Mouse (Mus musculus) mature B cell (primary cell): ENCODE data around the gene Poldip2.

ENCODE experiments used
- in situ Hi-C: fragments of 300-500 bp; cut with MboI; formaldehyde crosslinking; loops from 2 replicates; pipeline ENCODE4 v1.14.3; 2019

Poldip2 gene

DNA sequence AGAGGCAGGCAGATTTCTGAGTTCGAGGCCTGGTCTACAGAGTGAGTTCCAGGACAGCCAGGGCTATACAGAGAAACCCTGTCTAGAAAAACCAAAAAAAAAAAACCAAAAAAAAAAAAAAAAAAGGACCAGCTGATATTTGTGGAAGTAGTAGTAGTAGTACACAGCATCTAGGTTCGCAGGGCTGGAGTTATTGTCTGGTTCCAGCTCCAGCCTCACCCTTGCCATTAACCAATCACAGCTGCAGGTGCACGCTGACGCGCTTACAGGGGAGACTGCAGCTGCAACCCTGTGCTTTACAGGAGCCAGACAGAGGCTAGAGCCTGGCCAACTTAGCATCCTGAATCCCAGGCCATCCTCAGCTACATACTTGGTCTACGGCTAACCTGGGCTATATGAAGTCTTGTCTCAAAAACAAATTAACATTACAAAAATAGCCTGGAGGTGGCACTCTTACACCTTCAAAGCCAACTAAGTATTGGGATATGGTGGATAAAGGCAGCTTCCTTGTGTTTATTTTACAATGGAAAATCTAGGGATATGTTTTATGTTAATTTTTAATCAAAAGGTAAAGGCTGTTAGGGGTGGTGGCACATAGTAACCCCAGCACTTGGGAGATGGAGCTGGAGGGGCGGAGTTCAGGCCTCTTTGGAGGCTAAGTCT is 32.6 kb downstream of the Poldip2 start:
- in situ Hi-C loops = no loop called here

DNA sequence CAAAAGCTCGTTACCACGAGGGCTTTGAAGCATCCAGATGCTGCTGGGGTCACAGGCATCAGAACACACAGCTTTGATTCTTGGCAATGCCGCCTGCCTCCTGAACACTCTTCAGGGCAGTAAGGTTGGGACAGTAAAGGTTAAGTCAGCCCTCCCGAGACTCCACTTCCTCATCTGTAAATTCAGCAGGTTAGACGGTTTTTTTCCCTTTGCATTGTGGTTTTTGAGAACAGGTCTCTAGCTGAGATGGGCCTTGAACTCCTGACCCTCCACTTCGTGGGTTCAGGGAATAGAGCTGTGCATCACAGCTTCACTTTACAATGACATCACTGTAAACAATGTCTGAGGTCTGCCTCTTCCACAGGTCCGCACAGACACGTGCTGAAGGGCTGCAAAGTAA is 33.2 kb downstream of the Poldip2 start:
- in situ Hi-C loops = no loop called here

DNA sequence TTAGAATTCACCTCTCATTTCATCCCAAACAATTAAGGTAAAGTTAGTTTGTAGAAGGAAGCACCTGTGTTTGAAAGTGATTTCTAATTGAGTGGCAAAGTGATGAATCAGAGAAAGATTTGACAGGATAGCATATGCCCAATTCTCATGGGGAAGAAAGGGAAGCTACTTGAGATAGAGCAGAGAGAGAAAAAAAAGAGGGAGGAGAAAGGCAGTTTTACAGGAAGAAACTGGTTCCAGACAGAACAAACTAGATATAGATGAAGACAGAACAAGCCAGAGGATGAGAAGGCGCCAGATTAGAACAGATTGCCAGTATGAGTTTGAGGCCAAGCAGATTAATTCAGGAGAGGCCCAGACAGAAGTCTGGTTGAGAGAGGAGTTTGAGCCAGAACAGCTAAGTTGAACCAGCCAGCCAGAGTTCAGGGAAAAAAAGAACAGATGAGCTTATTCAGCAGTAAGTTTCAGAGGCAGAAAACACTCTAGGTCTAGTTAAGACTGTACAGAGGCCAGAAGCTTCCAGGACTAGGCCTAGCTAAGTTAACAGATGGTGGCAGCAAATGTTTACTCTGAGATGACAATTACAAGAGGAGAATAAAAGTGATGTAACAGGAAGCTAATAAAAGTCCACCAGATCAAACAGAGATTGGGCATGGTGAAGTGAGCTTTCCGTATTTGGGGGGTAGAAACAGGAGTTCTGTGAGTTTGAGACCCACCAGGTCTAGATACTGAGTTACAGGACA is 35.9 kb downstream of the Poldip2 start:
- in situ Hi-C loops = no loop called here

DNA sequence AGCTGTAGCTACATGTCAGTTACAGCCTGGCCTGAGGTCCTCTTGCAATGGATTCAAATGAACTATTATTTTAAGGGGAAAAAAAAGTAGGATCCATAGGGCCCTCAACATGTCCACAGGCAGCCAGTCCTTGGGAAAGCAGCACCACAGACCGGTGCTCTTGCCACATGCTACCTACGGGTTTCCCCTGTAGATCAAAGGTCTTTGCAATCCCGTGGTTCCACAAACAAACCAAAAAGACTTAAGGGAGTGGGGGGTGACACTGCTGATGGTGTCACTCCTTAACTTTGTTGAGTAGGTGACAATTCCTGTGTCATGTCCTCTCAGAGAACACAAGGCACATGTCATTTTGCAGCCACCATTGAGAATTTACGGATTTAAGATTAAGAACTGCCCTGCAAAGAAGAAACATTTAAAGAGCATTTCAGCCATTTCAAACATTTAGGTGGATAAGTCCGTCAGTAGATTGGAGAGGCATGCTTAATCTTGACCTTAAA is 37.5 kb downstream of the Poldip2 start:
- in situ Hi-C loops = no loop called here

DNA sequence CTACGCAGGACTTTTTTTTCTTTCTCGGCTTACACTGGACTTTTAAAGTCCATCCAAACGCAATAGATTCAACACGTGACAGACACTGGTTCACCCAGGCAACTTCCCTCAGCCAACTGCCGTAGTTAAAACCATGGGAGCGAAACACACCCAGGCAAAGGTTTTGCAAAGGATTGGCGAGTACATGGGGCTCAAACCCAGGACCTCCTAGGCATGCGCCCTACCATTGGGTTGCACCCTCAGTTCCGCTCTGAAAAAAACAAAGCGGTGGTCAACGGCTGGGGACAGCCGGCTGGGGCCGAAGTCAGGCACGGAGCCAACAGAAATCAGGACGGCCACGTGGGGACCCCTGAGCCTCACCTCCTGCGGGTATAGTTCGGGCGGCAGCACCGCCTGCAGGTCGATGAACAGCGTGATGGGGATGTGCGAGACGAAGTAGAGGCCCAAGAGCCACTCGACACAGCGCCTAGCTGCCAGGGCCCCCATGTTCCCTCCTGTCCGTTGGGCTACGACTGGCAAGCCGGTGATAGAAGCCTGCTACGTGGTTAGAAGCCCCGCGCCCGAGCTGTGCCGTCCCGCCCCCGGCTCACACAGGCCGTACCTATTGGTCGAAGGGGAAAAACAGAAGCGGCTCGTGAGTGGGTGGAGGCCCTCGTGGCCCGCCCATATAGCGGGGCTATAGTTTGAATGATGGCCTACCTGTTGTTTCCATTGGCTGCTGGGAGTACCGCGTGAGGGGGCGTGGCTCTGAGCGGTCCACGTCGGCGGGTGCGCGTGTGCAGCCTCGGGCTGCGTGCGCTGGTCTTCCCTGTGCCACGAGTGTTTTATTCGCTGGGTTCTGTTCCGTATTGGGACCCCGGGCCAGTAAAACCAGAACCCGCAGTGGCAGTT is 38.4 kb downstream of the Poldip2 start, which contains the start of gene Tmem97:
Gene Tmem97 (minus strand): TSS at position 610 of the 891 bp plus-strand sequence.
- in situ Hi-C loops = no loop called here

DNA sequence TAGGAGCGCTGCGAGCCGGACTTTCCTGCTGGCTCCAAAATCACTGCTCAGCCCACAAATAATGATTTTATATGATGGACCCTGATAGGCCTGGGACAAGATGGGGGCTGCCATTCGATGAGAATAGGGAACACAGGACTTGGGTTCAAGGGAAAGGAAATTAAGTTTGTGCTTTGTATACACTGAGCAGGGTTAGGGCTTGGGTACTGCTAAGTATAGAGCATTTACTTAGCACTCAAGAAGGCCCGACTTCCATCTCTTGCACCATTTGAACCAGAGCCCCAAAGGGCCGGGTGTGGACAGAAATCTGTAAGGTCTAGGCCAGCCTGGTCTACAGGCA is 39.0 kb downstream of the Poldip2 start:
- in situ Hi-C loops = no loop called here

DNA sequence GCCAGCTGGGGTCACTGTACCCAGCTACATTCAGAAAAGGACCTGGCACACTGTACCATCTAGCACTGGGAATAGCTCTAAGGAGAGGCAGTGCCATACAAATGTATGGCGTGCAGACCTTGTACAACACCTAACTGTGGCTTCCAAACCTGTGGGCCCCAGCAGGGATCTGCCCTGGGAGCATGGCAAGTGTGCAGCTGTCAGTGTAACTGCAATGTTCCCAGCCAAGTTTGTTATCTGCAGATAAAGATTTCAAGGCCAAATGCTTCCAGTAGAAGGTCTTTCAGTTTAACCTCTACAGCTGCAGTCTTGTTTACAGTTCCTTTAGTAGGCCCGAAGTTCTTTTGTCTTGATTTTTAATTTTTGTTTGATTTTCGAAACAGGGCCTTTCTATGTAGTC is 43.6 kb downstream of the Poldip2 start:
- in situ Hi-C loops = no loop called here

GRCm38 (mm10) chr11:78556070-78556469 is 44.1 kb downstream of the Poldip2 start:
- in situ Hi-C loops = no loop called here

DNA sequence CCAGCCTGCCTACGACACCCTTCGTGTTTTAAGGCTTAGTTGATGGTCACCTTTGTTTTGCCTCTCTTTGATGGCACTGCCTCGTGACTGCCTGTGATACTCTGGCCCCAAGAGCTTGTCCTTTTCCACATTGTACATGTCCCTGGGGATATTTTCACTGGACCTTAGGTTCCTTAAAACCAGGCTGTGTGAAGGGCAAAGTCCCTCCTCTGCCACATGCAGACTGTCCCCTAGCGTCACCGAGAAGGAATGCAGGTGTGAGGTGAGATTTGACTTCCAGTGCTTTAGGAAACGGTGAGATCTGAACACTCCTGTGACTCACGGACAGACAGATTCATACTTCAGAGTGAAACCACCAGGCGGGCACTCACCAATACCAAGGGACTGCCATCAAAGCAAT is 45.2 kb downstream of the Poldip2 start:
- in situ Hi-C loops = no loop called here

GRCm38 (mm10) chr11:78560447-78560846 is 48.5 kb downstream of the Poldip2 start:
- in situ Hi-C loops = no loop called here

DNA sequence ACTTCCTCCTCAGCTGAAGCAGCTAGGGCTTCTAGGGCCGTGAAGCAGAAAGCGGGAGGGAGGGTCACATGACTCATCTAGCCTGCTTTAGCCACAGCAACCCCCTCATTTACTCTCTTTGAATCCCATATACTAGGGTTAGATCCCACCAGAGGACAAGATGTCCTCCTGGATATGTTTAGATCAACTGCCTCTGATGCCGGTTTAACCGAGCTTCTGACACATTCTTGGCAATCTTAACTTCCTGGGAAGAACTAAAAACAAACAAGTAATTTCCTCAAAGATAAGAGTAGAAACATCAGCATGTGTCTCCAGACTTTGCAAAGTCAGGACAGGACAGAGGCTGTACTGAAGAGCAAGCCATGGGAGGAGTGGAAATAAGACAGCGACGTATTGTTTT is 54.8 kb downstream of the Poldip2 start:
- in situ Hi-C loops = no loop called here

- in situ Hi-C loops = no loop called here
Observed at GRCm38 (mm10) chr11:78567614-78568013, 55.6 kb downstream of the Poldip2 start.

DNA sequence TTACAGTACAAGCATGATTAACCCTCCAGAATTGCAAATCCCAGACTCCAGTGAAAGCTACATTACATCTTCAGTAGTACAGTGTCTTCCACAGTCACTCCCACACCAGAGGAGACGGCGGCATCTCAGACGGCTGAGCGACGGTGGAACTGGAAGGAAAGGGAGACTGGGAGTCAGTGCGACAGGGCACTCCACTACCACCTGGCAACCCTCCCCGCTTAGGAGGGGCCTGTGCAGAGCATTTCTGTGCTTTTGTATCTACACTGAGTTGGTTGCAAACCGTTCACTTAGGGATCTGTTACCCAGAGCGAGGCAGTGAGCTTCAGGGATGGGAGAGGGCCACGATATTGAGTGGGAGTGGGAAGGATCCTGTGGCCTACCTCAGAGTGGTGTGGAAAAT is 56.8 kb downstream of the Poldip2 start:
- in situ Hi-C loops = no loop called here

- in situ Hi-C loops = no loop called here
Observed at GRCm38 (mm10) chr11:78569806-78570205, 57.8 kb downstream of the Poldip2 start.

DNA sequence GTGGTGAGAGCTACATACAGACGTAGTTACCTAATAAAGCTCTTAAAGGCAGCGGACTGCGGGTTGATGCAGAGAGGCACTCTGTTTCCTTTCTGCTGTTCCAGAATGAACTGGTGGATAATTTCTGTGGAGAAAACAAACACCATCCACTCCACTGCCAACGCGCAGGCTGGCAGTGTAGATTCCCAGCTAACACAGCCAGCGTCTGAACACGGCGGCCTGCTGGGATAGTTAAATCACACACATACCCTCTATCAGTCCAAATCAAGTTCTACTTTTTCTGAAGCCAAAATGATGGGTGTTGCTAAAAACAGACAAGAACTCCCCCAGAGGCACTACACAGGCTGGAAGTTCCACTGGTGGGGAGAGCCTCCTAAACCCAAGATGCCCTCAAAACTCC is 59.4 kb downstream of the Poldip2 start:
- in situ Hi-C loops = no loop called here

GRCm38 (mm10) chr11:78571854-78572253 is 59.9 kb downstream of the Poldip2 start:
- in situ Hi-C loops = no loop called here
